Mouse (Mus musculus) ES-E14 (cell line): Measurements from ENCODE around the gene Hsh2d.

Source experiments
- CHD2 ChIP-seq: IDR thresholded peaks from 2 replicates; pipeline ENCODE4 v1.6.1; 2014; ENCODE audit warnings: mild to moderate bottlenecking, low read depth, low read length, inconsistent platforms
- HCFC1 ChIP-seq: IDR thresholded peaks from 2 replicates; pipeline ENCODE4 v1.6.1; 2012; ENCODE audit warnings: low read length, inconsistent platforms, borderline replicate concordance; ENCODE audit not compliant: insufficient read depth
- MAFK ChIP-seq: IDR thresholded peaks from 2 replicates; pipeline ENCODE4 v1.6.1; 2014; ENCODE audit warnings: mild to moderate bottlenecking, low read depth, low read length, inconsistent platforms; ENCODE audit not compliant: insufficient read depth
- ZC3H11A ChIP-seq: IDR thresholded peaks from 2 replicates; pipeline ENCODE4 v1.6.1; 2012; ENCODE audit warnings: low read depth, mild to moderate bottlenecking, inconsistent platforms, low read length, borderline replicate concordance
- ZNF384 ChIP-seq: IDR thresholded peaks from 2 replicates; pipeline ENCODE4 v1.6.1; 2012; ENCODE audit warnings: low read depth, low read length, inconsistent platforms

DNA sequence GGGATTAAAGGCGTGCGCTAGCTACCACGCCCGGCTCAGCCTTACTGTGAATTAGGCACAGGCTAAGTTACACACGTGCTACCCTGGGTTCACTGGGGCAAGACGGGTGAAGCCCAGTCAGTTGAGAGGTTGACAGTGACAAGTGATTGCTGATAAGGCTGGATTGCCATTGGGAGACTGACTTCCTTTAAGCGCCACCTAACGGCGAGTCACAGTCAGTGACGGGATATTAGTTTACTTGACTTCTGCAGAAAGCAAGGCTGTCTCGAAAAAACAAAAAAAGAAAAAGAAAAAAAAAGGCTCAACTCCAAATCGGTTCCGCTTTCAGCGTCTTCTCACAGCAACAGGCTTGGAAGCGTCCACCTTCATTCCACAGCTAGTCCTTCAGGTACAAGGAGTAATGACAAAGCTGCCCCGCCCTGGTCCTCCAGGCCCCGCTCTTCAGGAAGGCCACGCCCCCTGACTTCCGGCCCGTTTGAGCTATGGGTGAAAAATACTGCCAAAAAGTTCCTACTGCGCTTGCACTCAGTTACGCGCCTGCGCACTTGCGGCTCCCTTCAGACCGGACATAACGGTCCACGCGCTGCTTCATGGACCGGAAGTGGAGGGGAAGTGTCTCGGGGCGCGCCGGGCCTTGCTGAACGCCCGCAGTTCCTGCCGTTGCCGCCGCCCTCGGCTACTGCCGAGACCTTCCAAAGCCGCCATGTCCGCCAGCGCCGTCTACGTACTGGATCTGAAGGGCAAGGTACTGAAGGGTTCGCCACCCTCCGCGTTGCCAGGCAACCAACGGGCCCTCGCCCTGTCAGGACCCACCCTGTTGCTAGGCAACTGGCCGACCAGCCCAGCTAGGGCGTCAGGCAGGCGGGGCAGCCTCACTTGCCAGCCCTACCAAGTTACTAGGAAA is 50.3 kb downstream of the Hsh2d start, which contains the start of gene Ap1m1:
- TF ChIP-seq CHD2 (no peak), ZNF384 (peak; percentile 75), MAFK (peak; percentile 72), HCFC1 (peak; percentile 73; the same call in 1 of the 2 replicates), ZC3H11A (no peak; the same call in 1 of the 2 replicates)
